Mouse (Mus musculus) kidney, postnatal 4 days (tissue): ENCODE measurements around the gene Ccdc3.

Experiments
- DNase-seq, 2 experiments: peaks; one replicate each; pipeline ENCODE4 v3.0.0; 2021; ENCODE audit warnings: mixed read lengths in 2 of 2

Gene Ccdc3

DNA sequence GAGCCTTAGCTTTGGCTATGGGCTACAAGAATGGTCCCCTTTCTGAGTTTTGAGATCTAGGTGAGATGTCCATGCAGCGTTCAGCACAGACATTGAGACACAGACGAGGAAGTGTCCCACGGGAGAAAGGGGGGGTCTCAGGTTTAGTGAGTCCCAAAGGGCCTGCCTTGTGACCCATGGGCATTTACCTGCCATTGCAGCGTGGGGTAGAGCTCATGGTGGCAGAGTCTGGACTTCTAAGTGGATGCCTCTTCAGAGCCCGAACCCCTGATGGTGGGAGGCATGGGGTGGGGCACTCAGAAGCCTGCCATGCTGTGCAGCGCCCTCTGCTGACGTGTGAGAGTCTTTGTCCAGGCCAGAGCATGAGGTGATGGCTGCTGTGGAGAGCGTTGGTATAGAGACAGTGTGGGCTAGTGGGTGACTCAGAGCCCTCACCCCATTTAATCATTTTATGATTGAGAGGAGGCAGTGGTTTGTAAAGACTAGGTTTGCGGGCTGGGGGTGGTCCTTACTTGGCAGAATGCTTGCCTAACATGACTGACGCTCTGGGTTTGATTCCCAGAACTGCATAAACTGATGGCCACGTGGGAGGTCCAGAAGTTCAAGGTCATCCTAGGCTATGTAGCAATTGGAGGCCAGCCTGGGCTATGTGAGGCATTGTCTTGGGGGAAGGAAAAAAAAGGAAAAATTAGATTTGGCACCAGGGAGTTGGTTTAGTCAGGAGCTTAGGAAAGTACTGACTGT lies 23.6 kb downstream of the Ccdc3 start:
- peak in 1 of 2 experiments; percentile 25 for DNase-seq

DNA sequence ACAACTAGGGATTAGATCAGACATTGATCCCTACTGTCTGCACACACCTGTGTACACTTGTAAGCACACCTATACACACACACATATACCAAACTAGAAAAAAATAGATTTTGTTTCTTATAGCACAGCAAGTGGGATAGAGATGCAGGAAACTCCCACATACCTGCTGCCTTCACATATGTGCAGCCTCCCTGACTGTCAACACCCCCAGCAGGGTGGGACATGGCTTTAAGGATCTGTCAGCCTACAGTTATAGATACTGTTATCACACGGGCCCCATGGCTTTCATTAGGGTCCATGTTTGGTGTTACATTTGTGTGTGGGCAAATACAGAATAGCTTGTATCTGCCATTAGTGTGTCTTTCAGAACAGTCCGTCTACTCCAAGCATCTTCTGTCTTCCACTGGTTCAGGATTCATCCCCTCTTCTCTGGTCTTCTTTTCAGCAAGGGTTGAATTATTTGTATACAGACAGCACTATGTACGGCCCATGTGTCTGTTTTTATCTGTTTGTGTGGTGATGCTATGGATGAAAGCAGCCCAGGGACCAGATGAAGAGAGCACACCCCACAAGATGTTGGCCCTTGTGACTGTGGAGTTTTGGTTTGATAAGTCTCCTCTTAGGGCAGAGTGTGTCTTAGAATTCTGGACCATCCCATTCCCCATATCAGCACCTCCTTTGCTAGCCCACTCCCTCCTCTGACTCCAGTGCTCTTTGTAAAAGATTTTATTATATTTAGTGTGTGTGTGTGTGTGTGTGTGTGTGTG lies 24.5 kb downstream of the Ccdc3 start:
- DNase-seq, result no peak

DNA sequence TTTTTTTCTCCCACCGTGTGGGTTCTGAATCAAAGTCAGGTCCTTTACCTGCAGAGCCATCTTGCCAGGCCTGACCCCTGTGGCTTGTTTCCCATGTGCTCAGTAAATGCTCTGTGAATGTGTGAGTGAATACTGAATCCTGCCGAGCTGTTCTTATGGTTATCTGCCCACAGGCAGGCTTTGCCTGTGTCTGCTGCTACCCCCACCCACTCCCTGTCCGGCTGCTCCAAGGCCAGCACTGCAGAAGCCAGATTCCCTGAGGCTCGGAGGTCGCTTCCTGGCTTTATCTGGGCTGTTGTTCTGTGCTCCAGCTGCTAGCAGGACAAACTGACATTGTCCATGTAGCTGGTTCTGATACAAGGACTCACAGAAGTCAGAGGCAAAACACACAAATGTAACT lies 25.2 kb downstream of the Ccdc3 start:
- DNase-seq, result no peak

DNA sequence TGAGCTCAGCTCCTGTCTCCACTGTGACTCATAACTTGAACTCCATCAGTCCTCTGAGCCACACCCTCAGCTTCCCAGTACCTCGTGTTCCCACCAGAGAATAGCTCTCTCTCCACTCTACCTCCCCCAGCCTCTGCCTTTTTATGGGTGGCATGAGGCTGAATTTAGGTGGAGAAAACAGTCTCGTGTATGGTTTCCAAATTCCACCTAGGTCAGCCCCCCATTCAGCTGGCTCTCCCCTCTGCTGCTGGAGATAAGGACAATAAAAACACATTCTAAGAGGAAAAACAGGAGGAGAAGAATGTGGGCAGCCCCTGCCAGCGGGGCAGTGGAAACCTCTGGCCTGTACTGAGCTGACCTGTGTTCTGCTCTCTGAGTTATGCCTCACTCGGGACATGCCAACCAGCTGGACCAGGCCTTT lies 28.4 kb downstream of the Ccdc3 start:
- DNase-seq, result no peak

DNA sequence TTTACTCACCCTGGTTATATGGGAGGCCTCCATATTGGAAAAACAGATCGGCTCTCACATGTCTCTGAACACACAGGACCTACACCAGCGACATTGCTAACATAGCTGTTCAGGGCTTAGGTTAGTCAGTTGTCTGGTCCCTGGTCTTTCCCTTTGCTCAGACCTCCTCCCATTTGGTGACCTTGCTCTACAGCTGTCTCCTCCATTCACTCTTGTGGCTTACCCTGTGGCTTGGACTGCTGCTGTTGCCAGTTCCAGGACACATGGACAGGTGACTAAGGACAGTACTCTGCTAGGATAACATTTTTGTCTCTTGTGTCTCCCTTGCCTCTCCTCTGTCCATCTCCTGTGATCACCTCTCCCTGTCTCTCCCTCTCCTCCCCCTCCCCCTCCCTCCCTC lies 29.2 kb downstream of the Ccdc3 start:
- no peak for DNase-seq

DNA sequence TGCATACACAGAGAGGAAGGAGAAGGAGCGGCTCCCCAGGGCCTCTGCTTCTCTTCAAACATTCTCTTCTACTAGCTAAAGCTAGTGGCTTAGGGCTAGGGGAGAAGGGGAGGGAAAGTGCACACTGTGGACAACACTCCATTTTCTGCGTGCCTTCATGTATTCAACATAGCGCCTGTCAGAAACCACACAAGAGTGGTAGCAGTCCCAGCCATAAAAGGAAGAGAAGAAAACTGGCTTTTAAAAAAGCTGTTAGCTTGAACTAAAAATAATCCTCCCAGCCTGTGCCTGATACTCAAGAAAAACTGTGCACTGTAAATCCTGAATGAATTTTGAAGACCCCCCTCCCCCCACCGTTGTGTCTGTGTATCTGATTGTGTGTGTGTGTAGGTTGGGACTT lies 33.2 kb downstream of the Ccdc3 start:
- no peak for DNase-seq

DNA sequence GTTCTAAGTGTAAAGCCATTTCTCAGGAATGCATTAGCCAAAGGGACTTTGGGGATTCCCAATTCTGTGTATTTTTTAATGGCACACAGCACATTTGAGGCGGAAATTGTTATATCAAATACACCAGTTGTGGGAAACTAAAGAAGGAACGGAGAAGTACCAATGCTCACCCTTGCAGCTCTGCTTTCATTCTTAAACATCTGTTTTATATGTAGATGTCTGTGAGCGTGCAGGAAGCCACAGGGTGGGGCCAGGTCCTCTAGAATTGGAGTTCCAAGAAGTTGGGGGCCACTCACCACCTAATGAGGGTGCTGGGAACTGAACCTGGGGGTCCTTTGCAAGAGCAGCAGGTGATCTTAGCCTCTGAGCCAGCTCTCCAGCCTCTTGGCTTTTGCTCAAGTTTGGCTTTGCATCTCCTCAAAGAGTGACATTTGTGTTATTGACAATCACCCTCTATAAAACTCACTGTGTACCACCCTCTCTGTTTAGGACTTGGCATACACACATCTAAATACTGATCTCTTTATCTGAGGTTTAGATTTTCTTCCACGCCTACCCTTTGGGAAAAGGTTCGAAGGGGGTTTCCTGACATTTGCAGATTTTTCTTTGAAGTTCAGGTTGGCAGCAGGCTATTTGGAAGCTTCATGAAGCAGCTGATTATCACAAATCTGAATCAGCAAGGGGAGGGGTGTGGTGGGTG lies 33.9 kb downstream of the Ccdc3 start:
- DNase-seq, result no peak

DNA sequence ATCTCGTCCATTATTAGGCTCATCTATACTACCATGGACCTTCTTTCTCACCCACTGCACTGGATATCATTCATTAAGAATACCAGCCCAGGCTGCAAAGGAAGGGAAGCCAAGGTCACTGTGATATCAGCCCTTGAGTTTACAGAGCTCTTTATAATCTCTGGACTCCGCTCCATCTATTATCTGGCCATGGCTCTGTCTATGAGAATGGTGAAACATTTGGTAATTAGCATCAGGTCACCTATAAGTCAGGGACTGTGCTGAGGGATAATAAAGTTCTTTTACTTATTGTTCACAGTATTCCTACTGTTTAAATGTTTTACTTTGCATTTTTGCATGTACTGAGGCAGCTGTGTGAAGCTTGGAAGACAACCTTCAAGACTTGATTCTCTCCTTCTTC lies 35.2 kb downstream of the Ccdc3 start:
- DNase-seq, result no peak

DNA sequence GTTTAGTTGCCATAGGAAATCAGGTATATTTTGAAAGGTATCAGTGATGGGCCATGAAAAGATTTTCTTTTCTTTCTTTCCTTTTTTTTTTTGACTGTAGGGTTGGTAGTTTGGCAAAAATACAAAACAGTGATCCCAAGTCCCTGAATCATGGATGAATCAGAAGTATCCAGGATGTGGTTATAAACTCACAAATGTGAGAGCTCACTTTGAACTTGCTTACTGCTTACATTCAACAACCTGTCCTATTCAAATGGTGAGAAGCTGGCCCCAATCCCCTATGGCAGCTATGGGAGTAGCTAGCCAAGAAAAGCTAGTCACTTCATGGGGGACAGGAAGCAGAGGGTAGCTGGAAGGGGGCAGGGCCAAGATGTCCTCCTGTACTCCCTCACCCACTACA lies 37.1 kb downstream of the Ccdc3 start:
- no peak for DNase-seq

DNA sequence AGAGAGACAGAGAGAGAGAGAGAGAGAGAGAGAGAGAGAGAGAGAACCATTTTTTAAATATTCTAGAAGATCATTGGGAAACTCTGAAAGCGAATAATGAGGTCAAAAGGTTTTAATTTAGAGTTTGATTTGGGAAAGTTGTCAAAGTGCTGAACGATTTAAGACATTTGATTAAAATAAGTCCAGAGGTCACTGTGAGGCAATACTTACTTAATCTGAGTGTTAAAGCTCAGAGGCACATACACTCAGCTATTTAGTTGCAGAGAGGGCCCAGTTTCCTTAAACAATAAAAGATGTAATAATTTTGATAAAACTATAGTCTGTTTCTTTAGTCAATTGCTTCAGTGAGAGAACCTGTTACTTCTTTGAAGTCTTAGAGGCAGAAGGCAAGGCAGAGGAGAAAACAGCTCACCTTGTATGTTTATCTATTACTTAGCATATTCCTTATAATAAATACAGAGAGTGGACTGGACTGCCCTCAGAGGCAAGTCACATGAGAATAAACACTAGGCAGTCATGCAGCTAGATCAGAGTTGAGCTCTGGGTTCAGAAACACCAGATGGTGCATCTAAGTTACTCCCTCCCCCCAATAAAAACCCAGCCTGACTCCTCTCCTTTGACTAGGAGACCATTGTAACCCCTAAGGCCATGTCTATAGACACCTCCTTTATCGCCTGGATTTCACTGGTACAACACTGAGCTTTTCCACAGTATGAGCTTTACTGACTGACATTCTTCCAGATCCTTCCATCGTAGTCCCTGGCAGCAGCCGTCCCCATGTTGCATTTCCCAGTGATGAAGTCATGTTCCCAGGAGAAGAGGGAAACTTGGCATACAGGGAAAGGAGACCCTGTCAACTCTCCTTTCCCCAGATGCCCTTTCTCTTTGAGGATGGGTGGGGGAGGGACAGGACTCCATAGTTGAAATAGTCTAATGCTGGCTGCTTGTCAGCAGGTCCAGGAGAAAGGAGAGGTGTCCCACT lies 44.2 kb downstream of the Ccdc3 start:
- DNase-seq, result no peak

DNA sequence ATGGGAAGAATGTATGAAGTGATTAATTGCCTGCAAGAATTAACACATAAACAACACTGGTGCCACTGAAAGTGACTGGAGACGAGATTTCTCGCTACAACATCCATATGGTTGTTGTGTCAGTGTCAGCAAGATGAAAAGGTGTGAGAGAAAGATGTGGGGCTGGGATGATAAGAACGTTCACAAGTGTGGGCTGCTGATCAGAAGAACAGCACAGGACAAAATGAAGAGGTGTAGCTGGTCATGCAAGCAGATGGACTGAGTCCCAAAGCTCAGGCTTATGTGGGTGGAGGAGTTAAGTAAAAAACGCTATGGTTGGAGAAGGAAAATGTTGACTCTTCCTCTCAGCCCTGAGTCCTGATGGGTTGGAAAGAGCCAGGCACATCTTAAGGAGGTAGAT lies 46.6 kb downstream of the Ccdc3 start:
- DNase-seq, result no peak

DNA sequence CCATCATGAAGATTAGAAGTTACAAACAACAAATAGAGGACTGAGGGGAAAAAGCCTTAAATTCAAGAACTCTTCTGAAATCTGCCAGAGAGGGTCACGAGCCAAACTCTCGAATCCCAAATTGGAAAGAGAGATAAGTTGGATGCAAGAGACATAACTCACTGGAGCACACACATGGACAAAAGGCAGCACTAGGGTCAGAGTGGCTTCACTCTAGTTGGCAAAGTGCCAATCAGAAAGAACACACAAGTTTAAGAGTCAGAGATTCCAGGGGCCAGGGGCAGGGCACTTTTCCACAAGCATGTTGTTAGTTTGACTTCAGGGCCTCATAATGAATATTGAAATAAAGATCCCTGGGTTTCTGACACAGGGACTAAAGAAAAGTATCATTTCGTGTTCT lies 48.1 kb downstream of the Ccdc3 start:
- DNase-seq, result no peak

DNA sequence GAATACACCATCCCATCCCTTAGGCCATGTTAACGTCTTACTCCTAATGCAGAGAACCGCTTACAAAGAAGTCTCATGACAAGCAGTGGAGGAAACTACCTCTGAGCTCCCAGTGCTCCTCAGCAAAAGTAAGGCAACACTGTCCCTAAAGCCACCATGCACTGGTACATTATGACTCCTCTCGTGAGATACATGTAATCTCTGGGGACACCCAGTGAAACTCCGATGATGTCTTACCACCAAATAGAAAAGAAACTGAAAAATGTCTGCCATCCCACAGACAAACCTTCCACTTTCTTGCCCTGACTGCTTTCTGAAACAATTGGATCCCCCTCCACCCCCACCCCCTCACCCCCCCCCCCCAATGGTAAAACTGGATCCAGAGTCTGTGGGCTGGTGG lies 54.6 kb downstream of the Ccdc3 start:
- DNase-seq, result no peak

DNA sequence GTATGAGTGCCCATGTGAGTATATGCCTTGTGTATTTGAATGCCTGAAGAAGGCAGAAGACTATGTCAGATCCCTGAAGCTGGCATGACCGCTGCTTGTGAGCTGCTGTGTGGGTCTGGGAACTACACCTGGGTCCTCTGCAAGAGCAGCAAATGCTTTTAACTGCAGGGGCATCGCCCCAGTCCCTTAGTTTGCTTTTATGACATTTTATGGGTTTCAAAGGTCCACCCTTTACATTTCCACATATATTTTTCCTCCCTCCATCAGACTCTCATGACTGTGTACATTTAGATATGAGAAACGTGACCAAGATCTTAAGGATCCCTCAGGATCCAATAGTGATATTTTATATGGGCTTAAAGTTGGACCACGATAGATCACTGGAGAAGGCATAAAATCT lies 55.5 kb downstream of the Ccdc3 start:
- DNase-seq, result no peak

DNA sequence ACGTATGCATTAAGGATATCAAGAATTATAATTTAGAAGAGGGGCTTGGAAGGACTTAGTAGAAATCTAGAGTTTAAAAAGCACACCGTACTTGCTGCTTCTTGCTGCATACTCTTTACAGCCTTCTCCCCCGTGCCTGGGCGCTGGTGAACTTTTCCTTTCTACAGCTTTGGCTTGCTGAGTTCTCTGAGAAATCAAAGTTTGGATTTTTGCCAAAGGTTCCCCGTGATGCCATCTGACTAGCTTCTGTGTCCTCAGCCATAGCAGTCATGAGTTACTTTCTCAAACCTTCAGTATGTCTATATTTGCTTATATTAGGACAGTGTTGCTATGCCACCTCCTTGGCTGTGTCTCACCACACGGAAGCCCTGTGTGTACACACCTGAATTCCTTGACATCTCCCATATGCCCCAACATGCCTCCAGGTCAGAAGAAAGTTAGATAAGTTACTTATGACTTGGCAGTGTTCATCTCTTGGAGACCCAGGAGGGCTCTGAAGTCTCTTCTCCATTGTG lies 57.2 kb downstream of the Ccdc3 start:
- DNase-seq, result no peak

DNA sequence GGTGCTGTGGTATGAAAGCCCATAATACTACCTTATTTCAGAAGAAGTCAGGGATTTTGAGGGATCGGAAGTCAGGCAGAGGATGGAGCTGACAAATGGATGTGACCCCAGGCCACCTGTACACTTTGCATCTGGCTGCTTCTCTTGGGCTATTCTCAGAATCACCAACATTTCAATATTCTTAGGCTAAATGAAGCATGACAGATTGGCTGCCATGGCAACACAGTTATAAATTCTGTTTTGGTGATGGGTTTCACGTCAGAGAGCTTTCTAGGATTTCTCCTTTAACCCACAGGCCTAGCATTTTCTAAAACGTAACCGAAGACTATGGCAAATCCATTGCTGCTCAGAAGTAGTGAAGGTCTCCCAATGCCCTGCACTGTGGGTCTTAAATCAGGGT lies 59.9 kb downstream of the Ccdc3 start:
- no peak for DNase-seq

DNA sequence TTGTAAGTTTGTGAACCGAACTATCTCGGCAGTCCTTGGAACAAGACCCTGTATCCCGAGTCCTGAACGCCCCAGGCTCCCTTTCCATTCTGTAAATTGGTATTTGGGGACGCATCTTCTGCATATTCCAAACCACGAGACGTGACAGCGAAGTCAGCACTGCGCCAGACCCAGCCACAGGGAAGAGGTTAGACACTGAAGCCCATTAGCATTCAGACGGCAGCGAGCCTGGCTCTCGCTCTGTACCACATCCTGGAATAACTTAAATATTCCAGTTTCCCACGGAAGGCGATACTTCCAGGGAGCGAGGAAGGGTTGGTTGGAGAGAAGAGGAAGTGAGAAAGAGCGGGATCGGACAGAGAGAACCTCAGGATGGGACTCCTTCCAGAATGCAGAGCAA lies 61.7 kb downstream of the Ccdc3 start:
- DNase-seq, result no peak

DNA sequence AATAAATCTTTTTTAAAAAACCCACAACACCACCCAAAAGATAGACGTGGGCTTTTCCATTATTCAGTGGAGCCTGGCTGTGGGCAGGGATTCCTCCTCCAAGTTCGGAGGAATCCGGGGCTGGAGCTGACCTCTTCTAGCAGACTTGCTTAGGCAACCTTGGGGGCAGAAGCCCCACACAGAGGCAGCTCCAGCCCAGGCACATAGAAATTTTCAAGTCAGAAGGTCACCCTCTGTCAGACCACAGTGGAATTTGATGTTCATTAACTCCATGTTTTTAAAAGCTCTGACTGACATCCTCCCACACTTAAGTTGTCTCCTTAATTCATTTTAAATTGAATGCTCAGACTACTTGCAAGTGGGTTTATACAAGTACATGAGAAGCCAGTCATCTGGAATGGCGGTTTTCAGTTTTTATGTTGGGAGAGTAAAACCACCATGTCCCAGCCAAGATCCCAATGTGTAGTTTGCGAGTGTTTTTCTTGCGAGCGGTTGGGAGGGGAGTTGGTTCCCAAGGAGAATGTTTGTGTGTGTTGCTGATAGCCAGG lies 63.3 kb downstream of the Ccdc3 start:
- DNase-seq, result peak; percentile 33 to 56

DNA sequence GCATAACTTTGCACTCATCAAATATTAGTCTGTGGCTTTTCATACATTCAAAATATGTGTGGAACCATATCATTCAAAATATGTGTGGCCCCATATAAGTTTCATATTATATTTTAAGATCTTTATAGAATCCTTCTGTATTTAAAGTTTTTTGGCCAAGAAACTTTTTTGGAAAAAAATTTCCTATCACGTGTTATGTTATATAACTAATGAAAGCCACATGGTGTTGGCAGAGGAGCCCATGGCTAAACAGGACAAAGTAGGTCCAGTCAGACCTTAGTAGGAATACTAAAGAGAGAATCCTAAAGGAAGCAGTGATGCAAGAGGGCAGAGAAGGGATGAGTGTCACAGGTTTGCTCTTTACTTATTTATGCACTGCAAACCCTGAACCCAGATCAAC lies 65.6 kb downstream of the Ccdc3 start:
- DNase-seq, result no peak

DNA sequence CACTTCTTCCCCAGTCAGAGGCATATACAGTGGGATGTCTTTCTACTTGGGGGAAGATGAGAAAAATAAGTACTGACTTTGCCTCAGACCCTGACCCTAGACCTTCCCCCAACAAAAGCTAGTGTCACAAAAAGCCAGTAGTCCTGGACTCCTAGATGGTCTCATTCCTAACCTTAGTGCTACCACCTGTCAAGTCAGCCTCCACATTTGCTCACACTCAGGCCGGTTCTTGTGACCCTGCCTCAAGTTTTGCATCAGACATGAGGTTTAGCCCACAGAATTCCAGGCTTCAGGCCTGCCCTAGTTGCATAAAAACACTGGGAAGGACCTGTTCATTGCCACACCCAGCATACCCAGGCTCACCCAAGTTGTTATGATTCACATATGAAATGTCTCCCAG lies 67.4 kb downstream of the Ccdc3 start:
- no peak for DNase-seq

DNA sequence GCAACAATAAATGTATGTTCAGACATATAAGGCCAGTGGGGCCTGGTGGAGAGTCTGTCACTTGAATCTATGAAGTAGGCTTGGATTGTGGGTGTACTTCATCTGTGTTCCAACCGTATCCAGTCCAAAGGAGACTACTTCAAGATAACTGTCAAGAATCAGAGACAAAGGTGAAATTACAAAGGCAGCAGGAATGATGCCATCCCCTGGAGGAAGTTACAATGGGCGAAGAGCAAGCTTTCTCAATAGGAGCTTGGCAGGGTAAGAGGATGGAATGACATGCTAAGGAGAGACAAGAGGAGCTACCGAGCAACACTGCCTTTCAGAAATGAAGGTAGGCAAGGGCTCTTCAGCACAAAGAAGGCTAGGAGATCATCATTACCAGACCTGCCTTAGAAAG lies 69.1 kb downstream of the Ccdc3 start:
- DNase-seq, result no peak

DNA sequence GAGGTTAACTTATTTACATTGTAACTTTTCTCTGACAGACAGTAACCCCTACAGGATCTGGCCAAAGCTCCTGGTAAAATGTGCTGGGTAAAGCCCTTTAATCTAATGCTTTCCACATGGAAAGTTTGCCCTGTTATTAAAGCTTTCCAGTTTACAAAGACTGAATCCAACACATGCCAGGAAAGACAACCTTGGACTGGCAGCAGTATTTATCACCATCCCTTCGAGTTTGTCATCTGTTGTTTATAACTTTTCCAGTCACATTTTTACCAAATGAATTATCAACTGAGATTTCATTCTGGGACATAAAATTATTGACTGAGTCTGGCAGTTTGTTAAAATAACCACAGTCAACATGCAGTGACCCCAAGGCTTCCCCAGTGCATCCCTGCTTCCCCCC lies 77.0 kb downstream of the Ccdc3 start:
- no peak for DNase-seq
